Mouse (Mus musculus) left cerebral cortex, adult 6 months (tissue): ENCODE data around the gene Pnpla1. TPM values are rescaled to one million over a fixed set of nuclear protein-coding genes. Genes with fewer than 3 reads are reported as not detected.

Source experiments
- long read RNA-seq, 2 experiments: library from polyadenylated mRNA; unstranded; transcript quantifications; one replicate each; pipeline ENCODE4 v2.0.0; 2019 to 2020
- polyA plus RNA-seq: library from polyadenylated mRNA; unstranded; fragments of <200 nt; fragmentation: Nextera tagmentation; gene quantifications from 2 replicates; pipeline ENCODE4 v1.2.3, GENCODE M21; 2021

Pnpla1 gene
- 0.18 and 0.20 TPM in 2 replicates for polyA plus RNA-seq
- long read RNA-seq, experiment 1, partial matches to known transcripts, result 2 of 2 reads
- long read RNA-seq, experiment 1, other reads (novel, unspliced or antisense), result 0 of 2 reads
- long read RNA-seq, experiment 2, result 0 reads

GRCm38 (mm10) chr17:28858205-28858604, at the start of gene Pnpla1:
Gene Pnpla1 (plus strand): TSS chr17:28858411.

DNA sequence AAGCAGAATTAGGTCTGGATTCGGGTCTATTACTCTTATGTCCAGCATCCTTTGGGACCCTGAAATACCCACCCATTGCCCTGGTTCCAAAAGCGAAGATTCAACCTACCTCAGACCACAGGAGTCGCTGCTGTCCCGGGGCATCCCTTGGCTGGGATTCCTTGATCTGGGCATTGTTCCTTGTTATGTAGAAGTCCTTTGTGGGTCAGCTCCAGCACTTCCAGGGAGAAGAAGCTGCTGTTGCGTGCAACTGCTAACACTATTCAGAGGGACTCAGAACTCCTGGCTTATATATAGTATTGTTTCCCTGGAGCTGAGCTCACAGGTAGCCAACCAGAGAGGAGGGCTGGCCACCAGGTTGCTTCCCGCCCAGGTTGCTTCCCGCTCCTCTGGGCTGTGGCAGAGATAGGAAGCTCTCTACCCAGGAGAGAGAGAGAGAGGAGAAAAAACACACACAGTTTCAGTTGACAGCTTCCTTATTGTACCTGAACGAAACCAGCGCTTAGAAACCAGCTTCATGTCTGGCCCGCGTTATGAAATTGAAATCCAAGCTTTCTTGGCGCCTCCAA, 56.9 kb downstream of the Pnpla1 start, which contains the start of gene 4930539E08Rik:
TSS of gene 4930539E08Rik (minus strand) at position 265 of the 569 bp plus-strand sequence.

Other genes starting within 250 kb of the Pnpla1 start
- gene Srpk1, start 235.7 kb upstream of the Pnpla1 start, polyA plus RNA-seq, result 50.2 and 68.8 TPM in 2 replicates
- 1.4 and 1.9 TPM in 2 replicates for gene Slc26a8, start 168.2 kb upstream of the Pnpla1 start, polyA plus RNA-seq
- 11.9 and 30.3 TPM in 2 replicates for gene Mapk14, start 167.1 kb upstream of the Pnpla1 start, polyA plus RNA-seq
- not detected in 2 replicates for gene AC170998.1, start 132.3 kb upstream of the Pnpla1 start, polyA plus RNA-seq
- gene Mapk13, start 89.1 kb upstream of the Pnpla1 start, polyA plus RNA-seq, result 1.3 and 1.4 TPM in 2 replicates
- gene Brpf3, start 57.3 kb upstream of the Pnpla1 start, polyA plus RNA-seq, result 3.0 and 4.4 TPM in 2 replicates
- gene 4930539E08Rik, start 56.9 kb downstream of the Pnpla1 start, polyA plus RNA-seq, result 1.8 and 3.4 TPM in 2 replicates
- 0.15 TPM in 1 of 2 replicates, not detected in the other for gene Pxt1, start 85.4 kb downstream of the Pnpla1 start, polyA plus RNA-seq
- gene Kctd20, start 93.5 kb downstream of the Pnpla1 start, polyA plus RNA-seq, result 22.5 and 23.1 TPM in 2 replicates
- 9.9 and 10.0 TPM in 2 replicates for gene Stk38, start 149.6 kb downstream of the Pnpla1 start, polyA plus RNA-seq
- gene Srsf3, start 174.2 kb downstream of the Pnpla1 start, polyA plus RNA-seq, result 120 and 131 TPM in 2 replicates
- 37.1 and 38.6 TPM in 2 replicates for gene Cdkn1a, start 232.6 kb downstream of the Pnpla1 start, polyA plus RNA-seq